Mouse (Mus musculus) lung, embryonic 16.5 days (tissue): Measurements from ENCODE around the gene Tex261. TPM values are rescaled to one million over a fixed set of nuclear protein-coding genes. Genes with fewer than 3 reads are reported as not detected.
A peak's percentile ranks its signal among the peaks of the same experiment; 100 is the strongest.

Experiments
- ATAC-seq: fragments of 200-750 bp; cut with Nextera tagmentation; 2 replicates; pipeline ENCODE4 v1.8.0; 2017; ENCODE audit warnings: low read depth, mild to moderate bottlenecking, moderate library complexity
- H3K27ac ChIP-seq: fragments of 300-500 bp; sonication (generic); 2 replicates; pipeline ENCODE4 v1.5.1; 2014; ENCODE audit warnings: mild to moderate bottlenecking, control low read depth, low read length
- H3K27me3 ChIP-seq: fragments of 300-500 bp; sonication (generic); 2 replicates; pipeline ENCODE4 v1.6.1; 2014; ENCODE audit warnings: low read depth, low read length, mixed read lengths; ENCODE audit not compliant: control insufficient read depth, insufficient read depth
- H3K36me3 ChIP-seq: fragments of 300-500 bp; sonication (generic); 2 replicates; pipeline ENCODE4 v1.6.1; 2014; ENCODE audit warnings: low read length; ENCODE audit not compliant: control insufficient read depth, insufficient read depth
- H3K4me1 ChIP-seq: fragments of 300-500 bp; sonication (generic); replicated peaks from 2 replicates; pipeline ENCODE4 v1.6.1; 2014; ENCODE audit warnings: low read length, mixed read lengths; ENCODE audit not compliant: control insufficient read depth, insufficient read depth
- H3K4me2 ChIP-seq: fragments of 300-500 bp; sonication (generic); 2 replicates; pipeline ENCODE4 v1.6.1; 2014; ENCODE audit warnings: low read depth, low read length, control low read depth
- H3K4me3 ChIP-seq: fragments of 300-500 bp; sonication (generic); 2 replicates; pipeline ENCODE4 v1.5.1; 2014; ENCODE audit warnings: mild to moderate bottlenecking, low read length, control low read depth
- H3K9ac ChIP-seq: fragments of 300-500 bp; sonication (generic); 2 replicates; pipeline ENCODE4 v1.6.1; 2014; ENCODE audit warnings: low read length, control low read depth
- H3K9me3 ChIP-seq: fragments of 300-500 bp; sonication (generic); 2 replicates; pipeline ENCODE4 v1.6.1; 2016; ENCODE audit warnings: low read length; ENCODE audit not compliant: control insufficient read depth
- WGBS: fragments of 180-500 bp; shearing (Covaris S2); extraction: QIAGEN DNeasy Blood & Tissue Kit; methylation state at CpG from one replicate; pipeline ENCODE4 v1.1.7; 2014; 5-methylcytosine and 5-hydroxymethylcytosine counted together
- polyA plus RNA-seq: library from polyadenylated mRNA; unstranded; fragments of >200 nt; fragmentation: Nextera tagmentation; extraction: Ambion mirVana; gene quantifications from 2 replicates; pipeline ENCODE4 v1.2.1, GENCODE M21; 2015

Gene Tex261
- polyA plus RNA-seq: 86.3 and 105 TPM in 2 replicates

DNA sequence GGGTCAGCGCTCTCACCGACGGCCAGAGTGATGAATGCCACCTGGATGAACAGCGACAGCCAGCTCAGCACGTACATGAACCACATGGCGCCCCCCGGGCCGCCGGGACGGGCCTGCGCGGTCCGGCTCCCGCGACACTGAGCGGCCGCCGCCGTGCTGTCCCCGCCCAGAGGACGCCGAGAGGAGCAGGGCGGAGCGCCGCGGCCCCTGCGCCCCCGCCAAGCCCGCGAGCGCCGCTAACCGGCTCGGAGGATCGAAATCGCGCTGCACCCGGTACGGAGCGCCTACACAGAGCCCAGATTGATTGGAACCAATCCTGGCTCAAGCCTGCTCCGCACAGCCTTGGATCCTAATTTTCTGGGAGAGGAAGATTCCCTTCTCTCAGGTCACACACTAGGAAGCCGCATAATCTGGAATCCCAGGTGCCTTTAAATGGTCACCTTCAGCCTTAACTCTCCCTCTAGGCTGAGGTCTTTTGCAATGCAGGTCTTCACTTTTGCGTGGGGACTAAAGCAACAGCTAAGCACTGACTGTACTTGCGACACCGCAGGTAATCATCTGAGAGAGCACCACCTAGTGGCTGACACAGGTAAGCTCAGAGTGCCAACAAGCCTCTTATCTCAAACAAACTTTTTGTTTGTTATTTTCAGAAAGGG, at the start of gene Tex261:
TSS of gene Tex261 (minus strand) at position 176 of the 656 bp plus-strand sequence.
- peak within 1 kb of the TSS; percentile 91 for H3K27ac ChIP-seq
- H3K27me3 ChIP-seq: no peaks in the 10 kb centered on the region
- ATAC-seq: peak; percentile 98
- no peaks in the 10 kb centered on the region for H3K9me3 ChIP-seq
- peaks cover 16% of the 10 kb centered on the region for H3K36me3 ChIP-seq
- peaks cover 14% of the 10 kb centered on the region for H3K4me1 ChIP-seq
- WGBS: under 1% methylated on average over 44 of the region's 45 CpGs
- H3K4me3 ChIP-seq: peak within 1 kb of the TSS; percentile 97
- peak within 1 kb of the TSS; percentile 91 for H3K4me2 ChIP-seq
- H3K9ac ChIP-seq: peak within 1 kb of the TSS; percentile 96

GRCm38 (mm10) chr6:83821856-83822255, 46.2 kb upstream of the Tex261 start:
- Histone ChIP-seq H3K27me3 (no peaks in the 10 kb centered on the region), H3K4me3 (no peak overlapping the region), H3K9ac (no peak overlapping the region), H3K27ac (no peak overlapping the region), H3K36me3 (0 out of 2 replicates have a peak, but pooled peaks cover 4% of the 10 kb centered on the region), H3K4me2 (no peak overlapping the region), H3K9me3 (peaks cover 3% of the 10 kb centered on the region; the same call in 1 of the 2 replicates), H3K4me1 (0 out of 2 replicates have a peak, but pooled peaks cover 3% of the 10 kb centered on the region)
- 32% methylated on average over 2 of the region's 2 CpGs for WGBS
- no peak for ATAC-seq

DNA sequence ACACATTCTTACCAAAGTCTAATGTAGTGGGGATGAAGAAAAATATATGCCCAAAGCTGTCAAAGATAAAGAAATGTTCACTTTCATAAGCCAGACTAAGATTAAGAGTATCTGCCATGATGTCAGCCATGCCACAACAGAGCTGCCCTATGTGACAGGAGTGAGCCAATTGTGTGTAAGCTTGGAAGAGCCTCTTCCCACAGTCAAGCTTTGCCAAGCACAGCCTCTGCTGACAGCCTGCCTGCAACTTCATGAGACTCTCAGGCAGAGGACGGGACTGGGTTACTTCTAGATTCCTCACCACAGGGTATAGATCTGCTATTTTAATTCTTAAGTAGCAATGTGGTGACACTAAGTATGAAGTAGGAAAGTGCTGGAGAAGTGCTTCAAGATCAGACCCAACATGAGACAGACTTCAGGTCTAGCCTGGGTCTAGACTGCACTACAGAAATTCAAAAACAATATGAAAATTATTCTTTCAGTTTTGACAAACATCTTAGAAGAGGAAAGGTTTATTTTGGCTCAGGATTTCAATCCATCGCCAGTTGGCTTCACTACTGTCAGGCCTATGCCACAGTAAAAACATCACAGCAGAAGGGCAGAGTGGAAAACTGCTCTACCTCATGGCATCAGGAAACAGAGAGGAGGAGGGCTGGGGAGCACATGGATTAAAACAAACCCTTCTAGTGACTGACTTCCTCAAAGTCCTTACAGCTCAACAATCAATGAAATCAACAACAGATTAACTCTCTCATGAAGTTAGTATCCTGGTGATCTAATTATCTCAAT, 45.3 kb upstream of the Tex261 start:
- H3K4me1 ChIP-seq: 0 out of 2 replicates have a peak, but pooled peaks cover 3% of the 10 kb centered on the region
- no peak overlapping the region for H3K27ac ChIP-seq
- H3K27me3 ChIP-seq: no peaks in the 10 kb centered on the region
- H3K9me3 ChIP-seq: peaks cover 6% of the 10 kb centered on the region; the same call in 1 of the 2 replicates
- no peak for ATAC-seq
- no peak overlapping the region for H3K9ac ChIP-seq
- H3K4me3 ChIP-seq: no peak overlapping the region
- H3K36me3 ChIP-seq: peaks cover 4% of the 10 kb centered on the region; the same call in 1 of the 2 replicates
- H3K4me2 ChIP-seq: no peak overlapping the region
- 81% methylated on average over 2 of the region's 2 CpGs for WGBS

GRCm38 (mm10) chr6:83818996-83819395, 43.4 kb upstream of the Tex261 start:
- H3K4me3 ChIP-seq: no peak overlapping the region
- H3K9me3 ChIP-seq: peaks cover 8% of the 10 kb centered on the region; the same call in 1 of the 2 replicates
- no peak overlapping the region for H3K27ac ChIP-seq
- H3K4me1 ChIP-seq: 0 out of 2 replicates have a peak, but pooled peaks cover 3% of the 10 kb centered on the region
- peaks cover 8% of the 10 kb centered on the region; the same call in 1 of the 2 replicates for H3K36me3 ChIP-seq
- 79% methylated on average over 1 of the region's 1 CpGs for WGBS
- no peaks in the 10 kb centered on the region for H3K27me3 ChIP-seq
- no peak overlapping the region for H3K9ac ChIP-seq
- no peak overlapping the region for H3K4me2 ChIP-seq
- ATAC-seq: no peak

- 93% methylated on average over 3 of the region's 3 CpGs for WGBS
- no peak for ATAC-seq
Observed at GRCm38 (mm10) chr6:83815801-83816200, 40.2 kb upstream of the Tex261 start.

GRCm38 (mm10) chr6:83802846-83803245, 27.2 kb upstream of the Tex261 start:
- no peaks in the 10 kb centered on the region for H3K27me3 ChIP-seq
- no peak overlapping the region for H3K27ac ChIP-seq
- no peak for ATAC-seq
- H3K9me3 ChIP-seq: no peaks in the 10 kb centered on the region
- WGBS: 88% methylated on average over 3 of the region's 3 CpGs
- H3K9ac ChIP-seq: no peak overlapping the region
- H3K4me1 ChIP-seq: peaks cover under 1% of the 10 kb centered on the region; the same call in 1 of the 2 replicates
- H3K36me3 ChIP-seq: peaks cover 39% of the 10 kb centered on the region
- H3K4me2 ChIP-seq: no peak overlapping the region
- H3K4me3 ChIP-seq: no peak overlapping the region

More at GRCm38 (mm10) chr6:83815801-83816200, 40.2 kb upstream of the Tex261 start:
- Histone ChIP-seq H3K9me3 (peaks cover 8% of the 10 kb centered on the region; the same call in 1 of the 2 replicates), H3K27me3 (no peaks in the 10 kb centered on the region), H3K36me3 (peaks cover 13% of the 10 kb centered on the region; the same call in 1 of the 2 replicates), H3K9ac (no peak overlapping the region), H3K27ac (no peak overlapping the region), H3K4me1 (no peaks in the 10 kb centered on the region), H3K4me3 (no peak overlapping the region), H3K4me2 (no peak overlapping the region)

DNA sequence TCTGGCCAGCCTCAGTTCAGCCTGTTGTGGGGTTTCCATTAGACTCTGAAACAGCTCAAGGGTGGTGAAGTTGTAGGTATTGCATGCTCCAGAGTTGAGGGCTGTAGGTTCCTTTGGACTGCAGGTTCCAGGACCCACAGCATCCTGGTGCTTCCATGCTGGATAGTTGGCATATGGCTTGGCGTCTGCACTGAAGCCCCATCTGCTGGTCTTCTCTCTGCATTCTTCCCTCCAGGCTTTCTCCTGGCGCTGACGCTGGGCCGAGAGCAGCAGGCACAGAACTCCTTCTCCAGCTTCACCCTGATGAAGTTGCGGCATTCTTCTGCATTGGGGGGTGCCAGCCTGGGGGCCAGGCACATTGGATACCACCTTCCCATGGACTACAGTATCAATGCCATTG, 26.4 kb upstream of the Tex261 start:
- no peaks in the 10 kb centered on the region for H3K27me3 ChIP-seq
- no peak for ATAC-seq
- H3K9me3 ChIP-seq: no peaks in the 10 kb centered on the region
- no peak overlapping the region for H3K4me3 ChIP-seq
- 89% methylated on average over 5 of the region's 5 CpGs for WGBS
- peaks cover 34% of the 10 kb centered on the region for H3K36me3 ChIP-seq
- no peak overlapping the region for H3K27ac ChIP-seq
- peaks cover 4% of the 10 kb centered on the region; the same call in 1 of the 2 replicates for H3K4me1 ChIP-seq
- no peak overlapping the region for H3K4me2 ChIP-seq
- H3K9ac ChIP-seq: no peak overlapping the region

- no peak overlapping the region for H3K4me2 ChIP-seq
- H3K4me3 ChIP-seq: no peak overlapping the region
- no peaks in the 10 kb centered on the region for H3K9me3 ChIP-seq
- WGBS: 45% methylated on average over 3 of the region's 3 CpGs
- H3K27ac ChIP-seq: no peak overlapping the region
- H3K36me3 ChIP-seq: peaks cover 22% of the 10 kb centered on the region
- H3K27me3 ChIP-seq: no peaks in the 10 kb centered on the region
- ATAC-seq: no peak
- H3K9ac ChIP-seq: no peak overlapping the region
- peaks cover 9% of the 10 kb centered on the region; the same call in 1 of the 2 replicates for H3K4me1 ChIP-seq
Observed at GRCm38 (mm10) chr6:83796686-83797085, 21.1 kb upstream of the Tex261 start.

GRCm38 (mm10) chr6:83795492-83795900, 19.9 kb upstream of the Tex261 start:
- peak overlapping the region; percentile 84 for H3K4me3 ChIP-seq
- H3K36me3 ChIP-seq: peaks cover 12% of the 10 kb centered on the region
- H3K27ac ChIP-seq: peak overlapping the region; percentile 98
- peak overlapping the region; percentile 91 for H3K9ac ChIP-seq
- H3K4me2 ChIP-seq: peak overlapping the region; percentile 69
- no peaks in the 10 kb centered on the region for H3K27me3 ChIP-seq
- WGBS: 4% methylated on average over 13 of the region's 13 CpGs
- no peaks in the 10 kb centered on the region for H3K9me3 ChIP-seq
- ATAC-seq: peak; percentile 34
- H3K4me1 ChIP-seq: peaks cover 9% of the 10 kb centered on the region; the same call in 1 of the 2 replicates
